Mouse (Mus musculus) ovary, adult 10 weeks (tissue): ENCODE results near the gene Pkd1l3. TPM values are rescaled to one million over a fixed set of nuclear protein-coding genes. Genes with fewer than 3 reads are reported as not detected.

ENCODE experiments used
- polyA plus RNA-seq: library from polyadenylated mRNA; stranded (reverse); fragments of 350-450 nt; fragmentation: Illumina TruSeq; extraction: RNeasy Lipid Tissue Mini Kit (QIAGEN cat#74804); gene quantifications from one replicate; pipeline ENCODE4 v1.2.3, GENCODE M21; 2014

The Pkd1l3 gene
- polyA plus RNA-seq, result 0.23 TPM

DNA sequence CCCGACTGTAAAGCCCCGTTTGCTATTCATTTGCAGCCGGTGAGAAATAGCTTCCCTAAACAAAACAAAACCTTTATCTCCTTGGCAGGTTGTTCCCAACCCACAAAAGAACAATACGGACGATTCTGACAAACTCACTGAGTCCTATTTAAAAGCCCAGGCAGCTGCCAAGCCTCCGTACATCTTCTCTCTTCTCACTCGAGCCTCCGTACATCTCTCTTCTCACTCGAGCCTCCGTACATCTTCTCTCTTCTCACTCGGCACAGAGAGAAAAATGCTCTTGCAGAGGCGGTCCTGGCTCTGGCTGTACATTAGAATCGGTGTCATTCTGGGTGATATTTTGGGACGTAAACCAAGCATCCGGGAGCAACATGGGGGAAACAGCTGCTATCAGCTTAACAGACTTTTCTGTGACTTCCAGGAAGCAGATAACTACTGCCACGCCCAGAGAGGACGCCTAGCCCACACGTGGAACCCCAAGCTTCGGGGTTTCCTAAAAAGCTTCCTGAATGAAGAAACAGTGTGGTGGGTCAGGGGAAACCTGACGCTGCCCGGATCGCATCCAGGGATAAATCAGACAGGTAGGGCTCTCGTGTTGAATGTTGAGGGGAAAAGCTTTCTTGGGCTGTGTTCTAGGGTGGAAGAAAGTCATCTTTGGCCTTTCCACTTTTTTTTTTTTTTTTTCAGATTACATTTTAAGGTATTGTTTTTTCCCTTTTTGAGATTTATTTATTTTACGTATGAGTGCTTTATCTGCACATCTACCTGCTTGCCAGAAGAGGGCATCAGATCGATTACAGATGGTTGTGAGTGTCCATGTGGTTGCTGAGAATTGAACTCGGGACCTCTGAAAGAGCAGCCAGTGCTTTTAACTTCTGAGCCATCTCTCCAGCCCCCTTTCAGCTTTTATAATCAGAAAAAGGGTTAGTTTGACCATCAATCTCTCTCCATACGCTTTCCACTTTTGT lies at the start of gene Pkd1l3:
Pkd1l3 (plus strand) TSS at position 275 of the 968 bp plus-strand sequence.

DNA sequence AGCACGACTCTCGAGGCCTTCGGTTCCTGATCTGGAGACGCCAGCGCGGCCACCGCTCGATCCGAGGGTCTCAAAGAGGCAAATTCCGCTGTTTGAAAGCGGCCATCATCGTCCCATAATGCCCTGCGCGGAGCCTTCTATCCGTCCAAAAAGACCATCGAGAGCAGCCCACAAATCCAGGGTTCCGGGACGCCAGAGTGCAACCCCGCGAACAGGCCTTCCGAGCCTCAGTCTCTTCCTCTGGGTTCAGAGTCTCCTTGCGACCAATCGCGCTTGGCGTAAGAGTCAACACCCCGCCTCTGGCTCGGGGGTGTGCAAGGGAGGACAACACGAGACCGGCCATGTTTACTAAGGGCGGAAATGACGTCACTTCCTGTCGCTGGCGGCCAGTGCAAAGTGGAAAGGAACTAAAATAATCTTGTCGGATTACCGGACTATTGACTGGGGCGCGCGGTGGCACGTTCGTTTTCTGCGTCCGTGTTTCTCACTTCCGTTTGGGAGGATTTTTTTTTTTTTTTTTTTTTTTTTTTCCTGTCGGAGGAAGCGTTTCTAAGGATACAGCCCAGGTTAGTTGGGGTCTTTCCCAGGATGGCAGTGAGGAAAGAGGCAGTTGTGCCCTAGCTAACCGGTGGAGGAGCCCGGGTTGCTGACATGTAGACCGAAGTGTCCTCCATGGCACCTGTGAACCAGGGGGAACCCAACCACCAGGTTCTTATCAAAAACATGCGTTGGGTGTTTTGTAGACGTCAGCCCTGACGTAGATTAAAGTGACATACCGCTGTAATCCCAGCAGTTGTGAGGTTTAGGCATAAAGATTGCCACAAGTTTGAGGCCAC lies 48.6 kb upstream of the Pkd1l3 start, which contains the start of the genes Dhx38 and Txnl4b:
Dhx38 (minus strand) TSS at position 364 of the 836 bp plus-strand sequence.
Txnl4b (plus strand) TSS at position 395 of the 836 bp plus-strand sequence.

DNA sequence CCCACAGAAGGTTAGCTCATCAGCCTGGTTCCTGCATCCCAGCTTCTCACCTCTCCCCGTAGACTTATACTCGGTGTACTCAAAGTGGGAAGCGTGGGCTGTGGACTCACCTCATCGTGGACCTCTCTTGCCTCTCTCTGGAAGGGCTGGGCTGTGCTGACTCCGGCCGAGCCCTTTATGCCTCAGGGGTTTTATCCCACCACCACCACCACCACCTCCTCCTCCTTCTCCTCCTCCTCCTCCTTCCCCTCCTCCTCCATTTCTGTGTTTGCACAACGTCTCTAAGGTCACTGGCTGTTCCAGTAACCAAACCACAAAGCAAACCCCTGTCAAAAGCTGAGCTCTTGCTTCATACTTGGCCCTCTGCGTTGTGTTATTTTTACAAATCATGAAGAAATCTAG lies 35.4 kb upstream of the Pkd1l3 start, which contains the start of gene Hp:
Hp (minus strand) TSS at position 273 of the 402 bp plus-strand sequence.

DNA sequence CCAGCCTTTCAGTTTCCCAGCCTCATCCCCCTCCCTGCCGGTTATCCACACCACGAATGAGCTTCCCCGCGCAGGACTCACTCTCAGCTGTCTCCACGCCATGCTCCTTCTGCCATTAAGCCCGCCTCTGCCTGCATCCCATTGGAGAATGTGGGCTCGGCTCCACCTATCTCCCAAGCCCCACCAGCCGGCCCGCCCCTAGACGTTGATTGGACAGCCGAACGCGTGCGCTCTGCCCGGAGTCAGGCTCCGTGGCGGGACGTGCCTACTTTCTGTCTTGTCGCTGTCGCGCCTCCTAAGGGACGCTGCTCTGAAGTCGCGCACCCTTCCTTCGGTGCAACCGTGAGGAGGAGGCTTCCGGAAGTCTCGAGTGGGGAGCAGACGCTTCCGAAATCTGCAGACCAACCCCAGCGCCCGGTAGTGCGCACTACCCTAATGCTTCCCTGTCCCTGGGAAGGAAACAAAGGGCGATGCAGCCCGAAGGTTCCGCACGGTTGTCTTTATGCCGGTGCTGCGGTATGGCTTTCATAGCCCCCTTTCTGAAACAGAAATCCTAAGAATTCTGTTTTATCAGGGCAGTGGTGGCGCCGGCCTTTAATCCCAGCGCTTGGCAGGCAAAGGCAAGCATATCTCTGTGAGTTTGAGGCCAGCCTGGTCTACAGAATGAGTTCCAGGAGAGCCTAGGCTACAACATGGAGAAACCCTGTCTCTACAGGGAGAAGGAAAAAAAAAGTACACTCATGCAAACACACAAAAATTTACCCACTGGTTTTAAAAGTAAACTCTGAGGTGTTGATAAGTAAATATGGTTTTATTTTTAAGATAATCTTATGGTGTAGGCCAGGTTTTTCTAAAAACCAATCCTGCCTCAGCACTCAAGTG lies 5.8 kb upstream of the Pkd1l3 start, which contains the start of gene Dhodh:
Dhodh (minus strand) TSS at position 403 of the 882 bp plus-strand sequence.

DNA sequence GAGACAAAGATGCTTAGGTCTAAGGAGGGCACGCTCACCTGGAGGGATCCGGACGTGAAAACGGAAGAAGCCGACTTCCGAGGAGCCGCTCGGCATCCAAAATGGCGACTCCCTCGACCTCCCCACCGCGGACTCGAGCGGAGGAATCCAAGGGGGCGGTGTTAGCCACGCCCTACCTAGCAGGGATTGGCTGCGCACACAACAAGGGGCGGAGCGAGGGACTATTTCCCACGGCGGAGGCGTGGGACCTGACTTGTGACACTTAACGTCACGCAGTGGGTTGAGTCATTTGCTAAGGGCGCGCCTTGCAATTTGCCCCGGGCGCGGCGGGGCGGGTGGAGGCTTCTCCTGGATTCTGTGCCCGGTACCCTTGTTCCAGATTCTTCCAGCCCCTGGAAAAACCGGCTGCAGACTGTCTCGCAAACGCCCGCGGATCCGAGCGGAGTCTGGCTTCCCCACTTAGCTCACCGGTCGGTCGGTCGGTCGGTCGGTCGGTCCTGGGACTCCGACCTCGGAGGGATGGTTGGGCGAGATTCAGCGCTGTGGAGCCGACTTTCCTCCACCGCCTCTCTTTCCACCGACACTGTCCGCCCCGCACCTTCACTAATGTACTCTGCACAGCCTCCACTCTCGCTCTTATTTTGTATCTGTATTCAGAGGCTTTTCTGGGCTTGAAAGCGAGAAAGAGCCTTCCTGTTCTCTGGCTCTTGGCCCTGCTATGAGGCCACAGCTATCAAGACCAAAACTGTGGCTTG lies 79.0 kb downstream of the Pkd1l3 start, which contains the start of gene Ist1:
Ist1 (minus strand) TSS at position 115 of the 755 bp plus-strand sequence.

DNA sequence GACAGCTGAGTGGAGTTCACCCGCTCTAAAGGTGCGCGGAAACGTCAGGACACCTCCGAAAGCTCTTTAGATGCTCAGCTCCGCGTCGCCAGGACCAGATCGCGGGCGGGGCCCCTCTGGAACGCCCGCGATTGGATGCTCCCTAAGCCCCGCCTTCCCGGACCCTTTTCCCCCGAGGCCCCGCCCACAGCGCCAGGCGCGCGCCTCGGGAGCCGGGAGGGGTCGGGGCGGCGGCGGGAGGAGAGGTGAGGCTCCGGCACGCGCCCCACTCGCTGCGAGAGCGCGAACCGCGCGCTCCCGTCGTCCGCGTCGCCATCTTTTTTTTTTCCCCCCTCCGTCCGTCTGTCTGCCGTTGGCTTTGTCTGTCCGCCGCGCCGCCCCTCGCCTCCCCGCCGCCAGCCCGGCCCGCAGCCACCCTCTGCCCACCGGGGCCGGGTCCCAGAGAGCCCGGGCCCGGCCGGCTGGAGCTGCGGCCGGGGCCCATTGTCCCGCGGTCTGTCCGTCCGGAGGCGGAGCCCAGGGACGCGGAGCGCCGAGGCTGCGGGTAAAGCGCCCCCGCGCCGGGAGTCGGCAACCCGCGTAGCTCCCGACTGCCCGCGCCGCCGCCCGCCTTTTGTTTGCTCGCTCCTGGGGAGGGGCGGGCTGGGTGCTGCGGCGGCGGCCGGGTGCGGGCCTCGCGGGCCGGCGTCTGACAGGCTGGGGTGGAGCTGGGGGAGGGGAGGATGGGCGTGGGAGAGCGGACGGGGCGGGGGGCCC lies 91.2 kb downstream of the Pkd1l3 start, which contains the start of gene Zfp821:
Zfp821 (plus strand) TSS at position 227 of the 756 bp plus-strand sequence.

Other genes starting within 250 kb of the Pkd1l3 start
- not detected for gene Pmfbp1, start 120.5 kb upstream of the Pkd1l3 start, polyA plus RNA-seq
- gene Dhx38, start 48.7 kb upstream of the Pkd1l3 start, polyA plus RNA-seq, result 2.7 TPM
- 17.8 TPM for gene Txnl4b, start 48.6 kb upstream of the Pkd1l3 start, polyA plus RNA-seq
- gene Hp, start 35.3 kb upstream of the Pkd1l3 start, polyA plus RNA-seq, result not detected
- 4.2 TPM for gene Dhodh, start 5.8 kb upstream of the Pkd1l3 start, polyA plus RNA-seq
- 56.7 TPM for gene Ist1, start 78.7 kb downstream of the Pkd1l3 start, polyA plus RNA-seq
- gene Zfp821, start 91.0 kb downstream of the Pkd1l3 start, polyA plus RNA-seq, result 4.8 TPM
- 25.5 TPM for gene Atxn1l, start 123.2 kb downstream of the Pkd1l3 start, polyA plus RNA-seq
- 226 TPM for gene Ap1g1, start 164.0 kb downstream of the Pkd1l3 start, polyA plus RNA-seq